Mouse (Mus musculus) heart, adult 2 months (tissue): ENCODE measurements at regions not wholly inside any gene's neighbourhood (a gene's known extent, or its start where the extent isn't known, plus 50 kb on each side); places are given as distances from the start of the nearest gene placed in this dataset.

Experiments
- CTCF ChIP-seq: fragments of 200-600 bp; IDR thresholded peaks from 2 replicates; pipeline ENCODE4 v1.8.1; 2022; ENCODE audit warnings: antibody characterized with exemption, mild to moderate bottlenecking, moderate library complexity
- EP300 ChIP-seq: fragments of 200-500 bp; IDR thresholded peaks from 2 replicates; pipeline ENCODE4 v1.6.1; 2011; ENCODE audit warnings: low read depth, low read length, control low read depth; ENCODE audit not compliant: insufficient read depth
- POLR2A ChIP-seq: fragments of 200-500 bp; IDR thresholded peaks from 2 replicates; pipeline ENCODE4 v1.6.1; 2011; ENCODE audit warnings: mild to moderate bottlenecking, low read depth, low read length, control low read depth; ENCODE audit not compliant: insufficient read depth

GRCm38 (mm10) chr9:30824056-30824625 is 98.1 kb downstream of the Adamts15 start:
- TF ChIP-seq CTCF, result no peak
- no peak for TF ChIP-seq POLR2A
- TF ChIP-seq EP300, result no peak
